Mouse (Mus musculus): ENCODE data around the gene Cyp2s1. TPM values are rescaled to one million over a fixed set of nuclear protein-coding genes. Genes with fewer than 3 reads are reported as not detected.

The Cyp2s1 gene
- total and polyA plus RNA-seq, 3 experiments: 0.04 TPM; not detected in 2

DNA sequence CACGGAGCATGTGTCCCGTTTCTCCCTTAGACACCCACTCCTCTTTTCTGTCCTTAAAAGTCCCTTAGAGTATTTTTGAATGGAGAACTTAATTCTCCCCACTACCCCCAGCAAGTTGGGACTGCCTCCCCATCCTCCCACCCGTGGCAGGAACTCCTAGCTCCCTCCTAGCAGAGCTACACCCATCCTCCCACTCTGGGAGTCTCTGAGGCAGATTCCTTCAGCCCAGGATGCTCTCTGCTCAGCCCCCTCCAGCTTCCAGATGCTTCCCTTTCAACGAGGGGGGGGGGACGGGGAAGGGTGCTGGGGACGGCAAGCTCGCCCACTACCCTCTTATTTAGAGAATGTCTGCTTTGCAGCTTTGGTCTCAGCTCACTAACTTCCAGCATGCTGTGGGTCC lies 1.1 kb downstream of the Cyp2s1 start:
- no peak overlapping the region for H3K27ac ChIP-seq (ENCODE audit: insufficient read depth, low read depth)
- peaks cover 0 to 3% of the 10 kb centered on the region in 2 experiments; a peak in 1 of 4 replicates for H3K4me1 ChIP-seq (ENCODE audit: control insufficient read depth in 1 of 2, insufficient read depth in 2 of 2)
- no peak overlapping the region for H3K4me2 ChIP-seq (ENCODE audit: insufficient read depth, low read depth, poor library complexity, severe bottlenecking)
- dilution Hi-C loops (cut with MboI; ENCODE audit: extremely low pct_ligation_motif_present, extremely low pct_unique_long_range_greater_than_20kb, low sequenced_read_pairs): no loop called here
- no peak for DNase-seq (ENCODE audit: extremely low read depth)
- H3K79me2 ChIP-seq (replicated peaks; ENCODE audit: control insufficient read depth, extremely low read depth, insufficient read depth, poor library complexity, severe bottlenecking): no peaks in the 10 kb centered on the region
- TF ChIP-seq CHD2 (IDR thresholded peaks at IDR 0.05; ENCODE audit: low read length): no peak
- no peak for TF ChIP-seq ZKSCAN1 (IDR thresholded peaks at IDR 0.05; ENCODE audit: borderline replicate concordance, low read depth, low read length)
- TF ChIP-seq MEF2A (IDR thresholded peaks at IDR 0.05; ENCODE audit: borderline replicate concordance, low read depth, low read length): no peak
- TF ChIP-seq NRF1 (IDR thresholded peaks at IDR 0.05; ENCODE audit: low read depth, low read length): no peak
- TF ChIP-seq ELF1 (IDR thresholded peaks at IDR 0.05; ENCODE audit: low read depth, low read length): no peak
- TF ChIP-seq POLR2A (IDR thresholded peaks at IDR 0.05; ENCODE audit: low read depth, low read length): no peak
- no peak for TF ChIP-seq MAX (IDR thresholded peaks at IDR 0.05; ENCODE audit: low read length)
- no peak for TF ChIP-seq MAZ (IDR thresholded peaks at IDR 0.05; ENCODE audit: low read depth, low read length)
- no peak for TF ChIP-seq GABPA (IDR thresholded peaks at IDR 0.05; ENCODE audit: insufficient replicate concordance, low read depth, low read length)
- no peak for TF ChIP-seq ZNF384 (IDR thresholded peaks at IDR 0.05; ENCODE audit: low read depth, low read length)
- TF ChIP-seq RCOR1 (conservative IDR thresholded peaks at IDR 0.05; ENCODE audit: low read depth, low read length): no peak
- H3K9me3 ChIP-seq (replicated peaks; ENCODE audit: low read length): no peaks in the 10 kb centered on the region
- in situ Hi-C loops (cut with MboI; ENCODE audit: low pct_ligation_motif_present, low pct_unique_long_range_greater_than_20kb, low sequenced_read_pairs): no loop called here
- H3K36me3 ChIP-seq (replicated peaks in 1 of 2; ENCODE audit: control insufficient read depth in 1 of 2, insufficient read depth in 1 of 2, low read length in 1 of 2): no peaks in the 10 kb centered on the region
- H3K9ac ChIP-seq (ENCODE audit: insufficient read depth, low read depth): no peak overlapping the region
- no peak overlapping the region for H3K4me3 ChIP-seq (replicated peaks in 1 of 3; ENCODE audit: low read depth in 2 of 3, low read length in 2 of 3, poor library complexity in 1 of 3)
- peaks cover 48% of the 10 kb centered on the region for H3K27me3 ChIP-seq (replicated peaks)

DNA sequence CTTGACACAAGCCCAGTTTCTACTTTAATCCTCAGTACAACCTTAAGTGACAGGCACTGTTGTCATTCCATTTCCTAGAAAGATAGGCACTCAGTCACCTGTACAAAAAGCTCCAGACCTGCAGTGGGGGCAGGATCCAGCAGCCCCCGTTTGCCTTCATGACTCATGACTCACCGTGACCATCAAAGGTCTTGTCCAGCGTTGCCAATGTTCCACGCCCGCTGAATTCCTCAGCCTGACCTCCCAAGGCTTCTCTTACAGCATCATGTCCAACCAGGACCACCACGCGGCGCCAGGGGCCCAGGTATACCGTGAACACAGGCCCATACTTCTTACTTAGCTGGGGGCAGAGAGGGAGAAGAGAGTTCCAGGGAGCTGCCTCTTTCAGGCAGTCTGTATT lies 2.0 kb downstream of the Cyp2s1 start:
- no peak overlapping the region for H3K9ac ChIP-seq (ENCODE audit: insufficient read depth, low read depth)
- no peaks in the 10 kb centered on the region for H3K79me2 ChIP-seq (replicated peaks; ENCODE audit: control insufficient read depth, extremely low read depth, insufficient read depth, poor library complexity, severe bottlenecking)
- no peak overlapping the region for H3K4me2 ChIP-seq (ENCODE audit: insufficient read depth, low read depth, poor library complexity, severe bottlenecking)
- dilution Hi-C loops (cut with MboI; ENCODE audit: extremely low pct_ligation_motif_present, extremely low pct_unique_long_range_greater_than_20kb, low sequenced_read_pairs) (no loop called here), in situ Hi-C loops (cut with MboI; ENCODE audit: low pct_ligation_motif_present, low pct_unique_long_range_greater_than_20kb, low sequenced_read_pairs) (no loop called here)
- H3K4me1 ChIP-seq (ENCODE audit: control insufficient read depth in 1 of 2, insufficient read depth in 2 of 2): peaks cover 0 to 3% of the 10 kb centered on the region in 2 experiments; a peak in 1 of 4 replicates
- TF ChIP-seq PAX5 (IDR thresholded peaks at IDR 0.05; ENCODE audit: low read length) (no peak), MYC (IDR thresholded peaks at IDR 0.05; ENCODE audit: low read depth, low read length) (no peak), JUND (conservative IDR thresholded peaks at IDR 0.05; ENCODE audit: low read depth, low read length) (no peak), MAX (IDR thresholded peaks at IDR 0.05; ENCODE audit: low read length) (no peak)
- H3K36me3 ChIP-seq (replicated peaks in 1 of 2; ENCODE audit: control insufficient read depth in 1 of 2, insufficient read depth in 1 of 2, low read length in 1 of 2): no peaks in the 10 kb centered on the region
- H3K27ac ChIP-seq (ENCODE audit: insufficient read depth, low read depth): no peak overlapping the region
- H3K4me3 ChIP-seq (replicated peaks in 1 of 3; ENCODE audit: low read depth in 2 of 3, low read length in 2 of 3, poor library complexity in 1 of 3): no peak overlapping the region
- H3K27me3 ChIP-seq (replicated peaks): peaks cover 44% of the 10 kb centered on the region
- H3K9me3 ChIP-seq (replicated peaks; ENCODE audit: low read length): no peaks in the 10 kb centered on the region
- no peak for DNase-seq (ENCODE audit: extremely low read depth)

DNA sequence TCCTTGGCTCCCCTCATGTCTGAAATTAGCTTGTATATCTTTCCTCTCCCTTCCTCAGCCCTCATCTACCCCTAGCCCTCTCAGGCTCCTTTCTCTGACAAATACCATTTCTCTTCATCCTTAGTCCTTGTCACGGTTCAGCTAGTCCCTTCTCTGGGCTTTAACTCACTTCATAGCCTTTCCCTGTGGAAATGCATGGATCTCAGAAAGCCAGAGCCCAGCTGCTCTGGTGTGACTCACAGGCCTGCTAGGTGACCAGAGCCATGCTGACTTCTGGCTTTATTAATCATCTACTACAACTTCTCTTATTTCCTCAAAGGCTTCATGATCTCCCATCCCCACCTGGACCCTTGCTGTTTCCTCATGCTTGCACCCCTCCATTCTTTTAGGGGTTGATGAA lies 4.5 kb downstream of the Cyp2s1 start:
- no peak overlapping the region for H3K4me3 ChIP-seq (replicated peaks in 1 of 3; ENCODE audit: low read depth in 2 of 3, low read length in 2 of 3, poor library complexity in 1 of 3)
- dilution Hi-C loops (cut with MboI; ENCODE audit: extremely low pct_ligation_motif_present, extremely low pct_unique_long_range_greater_than_20kb, low sequenced_read_pairs) (no loop called here), in situ Hi-C loops (cut with MboI; ENCODE audit: low pct_ligation_motif_present, low pct_unique_long_range_greater_than_20kb, low sequenced_read_pairs) (no loop called here)
- H3K27me3 ChIP-seq (replicated peaks): peaks cover 52% of the 10 kb centered on the region
- H3K27ac ChIP-seq (ENCODE audit: insufficient read depth, low read depth): no peak overlapping the region
- TF ChIP-seq KAT2A (IDR thresholded peaks at IDR 0.05; ENCODE audit: insufficient replicate concordance, low read length): no peak
- no peak for TF ChIP-seq MAX (IDR thresholded peaks at IDR 0.05; ENCODE audit: low read length)
- TF ChIP-seq NRF1 (IDR thresholded peaks at IDR 0.05; ENCODE audit: low read depth, low read length): no peak
- no peak for TF ChIP-seq GABPA (IDR thresholded peaks at IDR 0.05; ENCODE audit: insufficient replicate concordance, low read depth, low read length)
- no peak for TF ChIP-seq HCFC1 (IDR thresholded peaks at IDR 0.05; ENCODE audit: low read depth, low read length)
- TF ChIP-seq USF2 (conservative IDR thresholded peaks at IDR 0.05; ENCODE audit: low read depth, low read length): no peak
- no peak for TF ChIP-seq SIN3A (IDR thresholded peaks at IDR 0.05; ENCODE audit: low read length)
- TF ChIP-seq ZC3H11A (IDR thresholded peaks at IDR 0.05; ENCODE audit: low read depth, low read length): no peak
- no peak for TF ChIP-seq EP300 (IDR thresholded peaks at IDR 0.05; ENCODE audit: low read length)
- TF ChIP-seq JUN (IDR thresholded peaks at IDR 0.05; ENCODE audit: insufficient read depth, low read depth, low read length): no peak
- no peak for TF ChIP-seq BHLHE40 (IDR thresholded peaks at IDR 0.05; ENCODE audit: low read depth, low read length)
- peaks cover 0 to 3% of the 10 kb centered on the region in 2 experiments; a peak in 1 of 4 replicates for H3K4me1 ChIP-seq (ENCODE audit: control insufficient read depth in 1 of 2, insufficient read depth in 2 of 2)
- no peak overlapping the region for H3K9ac ChIP-seq (ENCODE audit: insufficient read depth, low read depth)
- H3K9me3 ChIP-seq (replicated peaks; ENCODE audit: low read length): no peaks in the 10 kb centered on the region
- H3K4me2 ChIP-seq (ENCODE audit: insufficient read depth, low read depth, poor library complexity, severe bottlenecking): no peak overlapping the region
- H3K36me3 ChIP-seq (replicated peaks in 1 of 2; ENCODE audit: control insufficient read depth in 1 of 2, insufficient read depth in 1 of 2, low read length in 1 of 2): no peaks in the 10 kb centered on the region
- no peak for DNase-seq (ENCODE audit: extremely low read depth)
- no peaks in the 10 kb centered on the region for H3K79me2 ChIP-seq (replicated peaks; ENCODE audit: control insufficient read depth, extremely low read depth, insufficient read depth, poor library complexity, severe bottlenecking)
